Mouse (Mus musculus) kidney, embryonic 14.5 days (tissue): ENCODE measurements around the gene Erv3. TPM values are rescaled to one million over a fixed set of nuclear protein-coding genes. Genes with fewer than 3 reads are reported as not detected.
A peak's percentile ranks its signal among the peaks of the same experiment; 100 is the strongest.

Source experiments
- ATAC-seq: fragments of 200-750 bp; cut with Nextera tagmentation; 2 replicates; pipeline ENCODE4 v1.8.0; 2017; ENCODE audit warnings: moderate number of reproducible peaks, mild to moderate bottlenecking, moderate TSS enrichment, moderate library complexity; ENCODE audit not compliant: low FRiP score, low TSS enrichment
- H3K27ac ChIP-seq: fragments of 300-500 bp; sonication (generic); 2 replicates; pipeline ENCODE4 v1.5.1; 2014; ENCODE audit warnings: low read depth, mild to moderate bottlenecking, low read length, moderate library complexity, mixed read lengths
- H3K27me3 ChIP-seq: fragments of 300-500 bp; sonication (generic); 2 replicates; pipeline ENCODE4 v1.6.1; 2014; ENCODE audit warnings: mild to moderate bottlenecking, low read length; ENCODE audit not compliant: control insufficient read depth, insufficient read depth
- H3K36me3 ChIP-seq: fragments of 300-500 bp; sonication (generic); 2 replicates; pipeline ENCODE4 v1.6.1; 2014; ENCODE audit warnings: low read length, mixed read lengths; ENCODE audit not compliant: control insufficient read depth, insufficient read depth
- H3K4me1 ChIP-seq: fragments of 300-500 bp; sonication (generic); 2 replicates; pipeline ENCODE4 v1.6.1; 2014; ENCODE audit warnings: low read length, mixed read lengths; ENCODE audit not compliant: control insufficient read depth, insufficient read depth
- H3K4me2 ChIP-seq: fragments of 300-500 bp; sonication (generic); replicated peaks from 2 replicates; pipeline ENCODE4 v1.6.1; 2014; ENCODE audit warnings: low read depth, mild to moderate bottlenecking, low read length
- H3K4me3 ChIP-seq: fragments of 300-500 bp; sonication (generic); 2 replicates; pipeline ENCODE4 v1.5.1; 2014; ENCODE audit warnings: mild to moderate bottlenecking, low read length
- H3K9ac ChIP-seq: fragments of 300-500 bp; sonication (generic); 2 replicates; pipeline ENCODE4 v1.6.1; 2014; ENCODE audit warnings: low read depth, mild to moderate bottlenecking, low read length, moderate library complexity
- H3K9me3 ChIP-seq: fragments of 300-500 bp; sonication (generic); 2 replicates; pipeline ENCODE4 v1.6.1; 2016; ENCODE audit warnings: low read length; ENCODE audit not compliant: control insufficient read depth
- WGBS: fragments of 180-500 bp; shearing (Covaris S2); extraction: QIAGEN DNeasy Blood & Tissue Kit; methylation state at CpG from one replicate; pipeline ENCODE4 v1.1.7; 2014; 5-methylcytosine and 5-hydroxymethylcytosine counted together
- polyA plus RNA-seq: library from polyadenylated mRNA; unstranded; fragments of >200 nt; fragmentation: Nextera tagmentation; extraction: Ambion mirVana; gene quantifications from 2 replicates; pipeline ENCODE4 v1.2.1, GENCODE M21; 2014

Erv3 gene
- polyA plus RNA-seq, 1 experiment from 2014 or later, result not detected

- 32% methylated on average over 6 of the region's 6 CpGs for WGBS
- no peaks in the 10 kb centered on the region for H3K36me3 ChIP-seq
- H3K9me3 ChIP-seq, result no peaks in the 10 kb centered on the region
- no peak overlapping the region for H3K4me3 ChIP-seq
- H3K27ac ChIP-seq, result no peak overlapping the region
- H3K27me3 ChIP-seq, result no peaks in the 10 kb centered on the region; the same call in 1 of the 2 replicates
- no peak overlapping the region for H3K4me2 ChIP-seq
- H3K9ac ChIP-seq, result no peak overlapping the region
- peak; percentile 65 for ATAC-seq
- no peaks in the 10 kb centered on the region for H3K4me1 ChIP-seq
These were observed 38.4 kb downstream of the Erv3 start for GRCm38 (mm10) chr2:131820932-131821707.

- no peak; the same call in 1 of the 2 replicates for ATAC-seq
- no peak overlapping the region for H3K9ac ChIP-seq
- 23% methylated on average over 14 of the region's 14 CpGs for WGBS
- no peak overlapping the region for H3K27ac ChIP-seq
- H3K4me2 ChIP-seq, result peak overlapping the region; percentile 44; the same call in 1 of the 2 replicates
- no peaks in the 10 kb centered on the region for H3K27me3 ChIP-seq
- peak overlapping the region; percentile 12; the same call in 1 of the 2 replicates for H3K4me3 ChIP-seq
- no peaks in the 10 kb centered on the region for H3K36me3 ChIP-seq
- H3K9me3 ChIP-seq, result no peaks in the 10 kb centered on the region
- H3K4me1 ChIP-seq, result no peaks in the 10 kb centered on the region
These were observed 39.4 kb downstream of the Erv3 start for GRCm38 (mm10) chr2:131820088-131820675.

- no peak overlapping the region for H3K27ac ChIP-seq
- peaks cover 15% of the 10 kb centered on the region; the same call in 1 of the 2 replicates for H3K27me3 ChIP-seq
- 84% methylated on average over 10 of the region's 10 CpGs for WGBS
- ATAC-seq, result no peak
- no peaks in the 10 kb centered on the region for H3K9me3 ChIP-seq
- H3K4me3 ChIP-seq, result no peak overlapping the region
- no peaks in the 10 kb centered on the region for H3K4me1 ChIP-seq
- H3K4me2 ChIP-seq, result no peak overlapping the region
- H3K36me3 ChIP-seq, result no peaks in the 10 kb centered on the region
- H3K9ac ChIP-seq, result no peak overlapping the region
These were observed 45.2 kb downstream of the Erv3 start for GRCm38 (mm10) chr2:131814327-131814726.

- no peak overlapping the region for H3K9ac ChIP-seq
- no peak for ATAC-seq
- 54% methylated on average over 1 of the region's 1 CpGs for WGBS
- no peaks in the 10 kb centered on the region for H3K4me1 ChIP-seq
- H3K27ac ChIP-seq, result no peak overlapping the region
- no peaks in the 10 kb centered on the region for H3K9me3 ChIP-seq
- no peak overlapping the region for H3K4me2 ChIP-seq
- H3K4me3 ChIP-seq, result no peak overlapping the region
- no peaks in the 10 kb centered on the region for H3K36me3 ChIP-seq
- peaks cover 15% of the 10 kb centered on the region; the same call in 1 of the 2 replicates for H3K27me3 ChIP-seq
These were observed 46.1 kb downstream of the Erv3 start for GRCm38 (mm10) chr2:131813437-131813836.

GRCm38 (mm10) chr2:131812480-131813137, 46.9 kb downstream of the Erv3 start:
- peak; percentile 90 for ATAC-seq
- WGBS, result 19% methylated on average over 23 of the region's 23 CpGs
- Histone ChIP-seq H3K9ac (no peak overlapping the region), H3K36me3 (no peaks in the 10 kb centered on the region), H3K9me3 (no peaks in the 10 kb centered on the region), H3K4me3 (no peak overlapping the region), H3K4me2 (no peak overlapping the region), H3K27ac (no peak overlapping the region), H3K4me1 (no peaks in the 10 kb centered on the region), H3K27me3 (peaks cover 15% of the 10 kb centered on the region; the same call in 1 of the 2 replicates)

- Histone ChIP-seq H3K27ac (no peak overlapping the region), H3K9me3 (no peaks in the 10 kb centered on the region), H3K4me1 (no peaks in the 10 kb centered on the region), H3K36me3 (no peaks in the 10 kb centered on the region), H3K27me3 (peaks cover 15% of the 10 kb centered on the region; the same call in 1 of the 2 replicates), H3K4me3 (no peak overlapping the region), H3K9ac (no peak overlapping the region), H3K4me2 (no peak overlapping the region)
- 74% methylated on average over 2 of the region's 2 CpGs for WGBS
- ATAC-seq, result no peak
These were observed 47.9 kb downstream of the Erv3 start for GRCm38 (mm10) chr2:131811607-131812006.

GRCm38 (mm10) chr2:131808856-131809255, 50.7 kb downstream of the Erv3 start:
- Histone ChIP-seq H3K4me3 (no peak overlapping the region), H3K4me1 (no peaks in the 10 kb centered on the region), H3K36me3 (no peaks in the 10 kb centered on the region), H3K27me3 (0 out of 2 replicates have a peak, but pooled peaks cover 9% of the 10 kb centered on the region), H3K4me2 (no peak overlapping the region), H3K9me3 (no peaks in the 10 kb centered on the region), H3K9ac (no peak overlapping the region), H3K27ac (no peak overlapping the region)
- 51% methylated on average over 7 of the region's 7 CpGs for WGBS
- no peak for ATAC-seq

GRCm38 (mm10) chr2:131807660-131808059, 51.9 kb downstream of the Erv3 start:
- no peaks in the 10 kb centered on the region for H3K36me3 ChIP-seq
- H3K27me3 ChIP-seq, result 0 out of 2 replicates have a peak, but pooled peaks cover 3% of the 10 kb centered on the region
- no peak for ATAC-seq
- H3K4me3 ChIP-seq, result no peak overlapping the region
- H3K4me1 ChIP-seq, result no peaks in the 10 kb centered on the region
- H3K9ac ChIP-seq, result no peak overlapping the region
- H3K27ac ChIP-seq, result no peak overlapping the region
- H3K9me3 ChIP-seq, result no peaks in the 10 kb centered on the region
- H3K4me2 ChIP-seq, result no peak overlapping the region
- 71% methylated on average over 11 of the region's 11 CpGs for WGBS
